Mouse (Mus musculus): ENCODE results near the gene Alox5. TPM values are rescaled to one million over a fixed set of nuclear protein-coding genes. Genes with fewer than 3 reads are reported as not detected.
"Not testable (repeated sequence)": the region's sequence is repeated elsewhere in the genome, so short reads cannot be mapped to it uniquely, and the experiment has no call there.

Gene Alox5
- 4.8 and 6.1 TPM in 2 replicates for polyA plus RNA-seq (2015; fragmentation: Nextera tagmentation; extraction: Ambion mirVana)

DNA sequence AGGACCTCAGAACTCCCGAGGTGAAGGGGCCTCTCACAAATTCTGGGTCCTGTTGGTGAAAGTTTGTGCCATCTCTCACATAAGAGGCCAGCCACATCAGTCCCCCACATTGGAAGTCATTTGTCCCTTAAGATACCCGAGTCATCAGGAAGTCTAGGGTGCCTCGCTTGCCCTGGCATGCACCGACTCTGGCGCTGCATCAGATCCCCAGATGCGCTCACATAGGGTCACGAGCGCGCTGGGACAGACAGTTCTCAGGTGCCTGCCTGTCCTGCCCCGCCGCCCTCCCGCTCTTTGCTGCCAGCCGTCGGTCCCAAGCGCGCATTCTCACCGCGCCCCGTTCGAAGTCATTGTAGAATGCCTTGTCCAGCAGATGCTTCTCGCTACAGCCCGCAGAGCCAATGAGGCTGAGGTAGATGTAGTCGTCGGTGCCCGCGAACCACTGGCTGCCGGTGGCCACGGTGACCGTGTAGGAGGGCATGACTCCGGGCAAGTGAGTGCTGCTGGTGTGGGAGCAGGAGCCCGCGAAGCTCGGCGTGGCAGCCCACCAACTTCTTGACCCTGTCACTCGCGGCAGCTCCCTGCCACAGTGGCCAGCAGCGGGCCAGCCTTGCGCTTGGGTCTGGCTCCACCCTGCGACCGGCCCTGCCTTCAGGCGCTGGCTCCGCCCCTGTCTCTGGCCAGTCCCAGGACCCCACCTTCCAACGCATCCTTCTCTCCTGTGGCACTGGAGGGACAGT lies at the start of gene Alox5:
TSS of gene Alox5 (minus strand) at position 635 of the 740 bp plus-strand sequence.
- no peak within 1 kb of the TSS for H3K27ac ChIP-seq (replicated peaks)
- no peak for ATAC-seq (ENCODE audit: insufficient read depth)

DNA sequence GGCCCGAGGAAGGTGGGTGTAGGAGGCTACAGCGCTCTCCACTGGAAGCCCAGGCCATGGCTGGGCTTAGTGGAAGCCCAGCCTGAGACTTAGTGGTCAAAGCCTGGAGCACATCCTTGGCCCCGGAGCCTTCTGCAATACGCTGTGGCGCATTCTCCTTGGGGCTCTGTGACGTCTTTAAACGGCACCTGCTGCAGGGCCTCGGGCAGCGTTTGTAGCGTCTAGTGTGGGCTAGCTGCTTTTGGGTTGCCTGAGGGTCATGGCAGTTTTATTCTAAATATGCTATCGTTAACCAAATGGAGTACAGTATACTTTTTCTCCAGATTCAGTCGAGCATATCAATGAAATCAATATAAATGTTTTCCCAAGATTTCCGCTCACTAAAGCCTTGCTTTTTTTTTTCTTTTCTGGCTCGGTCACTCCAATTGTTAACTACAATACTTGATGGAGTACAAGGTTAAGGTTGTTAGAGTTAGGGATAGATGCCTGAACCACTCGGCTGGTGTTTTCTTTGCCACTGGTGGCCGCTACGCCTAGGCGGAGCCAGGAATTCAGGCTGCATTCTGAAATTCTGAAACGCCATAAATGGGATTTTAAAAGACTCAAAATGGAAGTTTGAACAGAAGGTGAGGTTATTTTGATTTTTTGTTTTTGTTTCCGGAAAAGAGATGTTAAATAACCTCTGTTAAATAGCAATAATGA lies 45.5 kb upstream of the Alox5 start, which contains the start of gene Olfr212:
TSS of gene Olfr212 (plus strand) at position 215 of the 702 bp plus-strand sequence.
- ATAC-seq (ENCODE audit: insufficient read depth); H3K4me2 ChIP-seq; H3K9me3 ChIP-seq (replicated peaks); H3K27me3 ChIP-seq; H3K4me3 ChIP-seq (replicated peaks); H3K4me1 ChIP-seq (replicated peaks); H3K9ac ChIP-seq; H3K36me3 ChIP-seq (replicated peaks); H3K27ac ChIP-seq (replicated peaks): not testable (repeated sequence)
- WGBS (ENCODE audit: insufficient replicate concordance): 74% methylated on average over 20 of the region's 20 CpGs

More for the DNA sequence above, at the start of gene Alox5:
- Histone ChIP-seq H3K4me3 (replicated peaks) (peak within 1 kb of the TSS; percentile 44), H3K4me2 (peak within 1 kb of the TSS; percentile 65), H3K9me3 (replicated peaks) (no peaks in the 10 kb centered on the region), H3K9ac (no peak within 1 kb of the TSS), H3K36me3 (replicated peaks) (no peaks in the 10 kb centered on the region), H3K4me1 (replicated peaks) (peaks cover 21% of the 10 kb centered on the region), H3K27me3 (peaks cover 34% of the 10 kb centered on the region)
- WGBS (ENCODE audit: insufficient replicate concordance): 3% methylated on average over 43 of the region's 43 CpGs

DNA sequence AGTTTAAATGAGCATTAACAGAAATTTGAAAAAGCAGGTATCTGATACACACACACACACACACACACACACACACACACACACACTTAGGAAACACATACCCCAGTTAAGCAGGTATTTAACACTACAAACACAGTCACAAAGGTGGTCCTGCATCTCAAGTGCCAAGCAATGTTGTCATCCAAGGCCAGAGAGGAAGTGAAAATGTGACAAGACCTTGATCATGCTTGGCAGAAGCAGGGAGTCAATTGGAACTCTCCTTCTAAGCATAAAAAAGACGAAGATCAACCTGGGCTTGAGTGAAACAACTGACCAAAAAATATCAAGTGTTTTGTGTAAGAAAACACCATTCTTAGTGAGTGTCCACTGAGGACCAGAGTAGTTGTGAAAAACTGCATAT lies 35.0 kb upstream of the Alox5 start:
- H3K9ac ChIP-seq: no peak overlapping the region
- no peak overlapping the region for H3K4me3 ChIP-seq (replicated peaks)
- H3K9me3 ChIP-seq (replicated peaks): no peaks in the 10 kb centered on the region
- no peak for ATAC-seq (ENCODE audit: insufficient read depth)
- 49% methylated on average over 1 of the region's 1 CpGs for WGBS (ENCODE audit: insufficient replicate concordance)
- no peaks in the 10 kb centered on the region for H3K4me1 ChIP-seq (replicated peaks)
- H3K36me3 ChIP-seq (replicated peaks): no peaks in the 10 kb centered on the region
- no peak overlapping the region for H3K4me2 ChIP-seq
- no peaks in the 10 kb centered on the region for H3K27me3 ChIP-seq
- no peak overlapping the region for H3K27ac ChIP-seq (replicated peaks)

DNA sequence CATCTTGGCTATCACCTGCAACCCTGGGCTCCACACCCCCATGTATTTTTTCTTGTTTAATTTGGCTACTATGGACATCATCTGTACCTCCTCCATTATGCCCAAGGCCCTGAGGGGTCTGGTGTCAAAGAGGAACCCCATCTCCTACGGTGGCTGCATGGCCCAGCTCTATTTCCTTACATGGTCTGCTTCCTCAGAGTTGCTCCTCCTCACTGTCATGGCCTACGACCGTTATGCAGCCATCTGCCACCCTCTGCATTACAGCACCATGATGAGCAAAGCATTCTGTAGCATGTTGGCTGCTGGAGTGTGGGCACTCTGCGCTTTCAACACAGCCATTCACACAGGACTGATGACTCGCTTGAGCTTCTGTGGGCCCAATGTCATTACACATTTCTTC lies 32.8 kb upstream of the Alox5 start:
- no peak for ATAC-seq (ENCODE audit: insufficient read depth)
- Histone ChIP-seq H3K9me3 (replicated peaks) (no peaks in the 10 kb centered on the region), H3K9ac (no peak overlapping the region), H3K4me1 (replicated peaks) (no peaks in the 10 kb centered on the region), H3K27ac (replicated peaks) (no peak overlapping the region), H3K27me3 (no peaks in the 10 kb centered on the region), H3K4me3 (replicated peaks) (no peak overlapping the region), H3K4me2 (no peak overlapping the region), H3K36me3 (replicated peaks) (no peaks in the 10 kb centered on the region)
- WGBS (ENCODE audit: insufficient replicate concordance): 53% methylated on average over 5 of the region's 5 CpGs

DNA sequence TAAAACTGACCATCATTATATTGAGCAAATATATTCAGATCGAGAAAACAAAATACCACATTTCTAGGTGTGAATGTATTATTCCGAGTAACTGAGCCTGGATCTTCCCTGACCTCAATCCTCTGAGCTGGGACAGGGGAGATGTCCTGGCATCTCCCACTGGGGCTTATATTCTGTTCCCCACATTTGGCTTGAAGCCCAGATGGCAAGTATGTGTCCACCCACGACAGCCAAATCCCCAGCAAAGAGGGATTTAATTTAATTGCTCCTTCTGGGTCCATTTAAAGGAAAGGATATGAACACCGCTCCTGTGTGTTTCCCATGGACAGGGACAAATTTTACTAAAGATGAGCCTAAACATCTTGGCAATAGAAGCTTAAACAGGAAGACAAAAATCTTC lies 27.8 kb upstream of the Alox5 start, which contains the start of gene Olfr211:
TSS of gene Olfr211 (plus strand) at position 301 of the 400 bp plus-strand sequence.
- Histone ChIP-seq H3K9ac (no peak within 1 kb of the TSS), H3K36me3 (replicated peaks) (no peaks in the 10 kb centered on the region), H3K9me3 (replicated peaks) (no peaks in the 10 kb centered on the region), H3K27ac (replicated peaks) (no peak within 1 kb of the TSS), H3K4me1 (replicated peaks) (no peaks in the 10 kb centered on the region), H3K4me3 (replicated peaks) (no peak within 1 kb of the TSS), H3K27me3 (no peaks in the 10 kb centered on the region), H3K4me2 (no peak within 1 kb of the TSS)
- ATAC-seq (ENCODE audit: insufficient read depth): no peak
- 55% methylated on average over 4 of the region's 4 CpGs for WGBS (ENCODE audit: insufficient replicate concordance)

DNA sequence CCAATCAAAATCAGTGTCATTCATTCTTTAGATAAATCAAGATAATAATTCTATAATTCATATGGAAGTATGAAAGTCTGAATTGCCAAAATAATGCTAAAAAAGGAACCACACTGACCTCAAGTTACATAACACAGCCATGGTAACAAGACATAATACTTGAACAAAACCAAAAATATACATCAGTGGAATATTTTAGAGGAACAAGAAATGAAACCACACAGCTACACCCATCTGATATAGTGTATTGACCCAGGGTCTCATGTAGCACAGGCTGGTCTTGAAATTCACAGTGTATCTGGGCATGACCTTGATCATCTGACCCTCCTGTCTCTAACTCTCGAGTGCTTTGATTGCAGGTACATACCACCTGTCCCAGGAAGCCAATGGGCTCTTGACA lies 25.9 kb upstream of the Alox5 start:
- Histone ChIP-seq H3K9ac (no peak overlapping the region), H3K36me3 (replicated peaks) (no peaks in the 10 kb centered on the region), H3K9me3 (replicated peaks) (no peaks in the 10 kb centered on the region), H3K27ac (replicated peaks) (no peak overlapping the region), H3K4me1 (replicated peaks) (no peaks in the 10 kb centered on the region), H3K4me3 (replicated peaks) (no peak overlapping the region), H3K27me3 (no peaks in the 10 kb centered on the region), H3K4me2 (no peak overlapping the region)
- ATAC-seq (ENCODE audit: insufficient read depth): no peak
- 30% methylated on average over 1 of the region's 1 CpGs for WGBS (ENCODE audit: insufficient replicate concordance)

DNA sequence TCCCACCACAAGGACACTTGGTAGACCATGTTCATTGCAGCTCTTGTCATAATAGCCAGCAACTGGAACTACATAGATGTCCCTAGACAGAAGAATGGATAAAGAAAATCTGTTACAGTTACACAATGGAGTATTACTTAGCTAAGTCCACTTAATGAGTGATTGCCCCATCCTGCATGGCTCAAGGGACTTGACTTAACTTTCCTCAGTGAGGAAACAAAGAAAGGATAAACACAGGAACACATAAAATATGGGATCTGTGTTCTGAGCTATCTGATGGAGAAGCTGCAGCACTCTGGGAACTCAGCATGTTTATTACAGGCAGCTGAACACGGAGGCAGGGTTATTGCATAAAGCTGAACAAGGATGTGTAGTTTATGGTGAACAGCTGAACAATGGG lies 24.1 kb upstream of the Alox5 start:
- ATAC-seq (ENCODE audit: insufficient read depth): no peak
- Histone ChIP-seq H3K27ac (replicated peaks) (no peak overlapping the region), H3K27me3 (no peaks in the 10 kb centered on the region), H3K4me2 (no peak overlapping the region), H3K9ac (no peak overlapping the region), H3K36me3 (replicated peaks) (no peaks in the 10 kb centered on the region), H3K4me3 (replicated peaks) (no peak overlapping the region), H3K4me1 (replicated peaks) (no peaks in the 10 kb centered on the region), H3K9me3 (replicated peaks) (no peaks in the 10 kb centered on the region)
- 28% methylated on average over 1 of the region's 1 CpGs for WGBS (ENCODE audit: insufficient replicate concordance)

DNA sequence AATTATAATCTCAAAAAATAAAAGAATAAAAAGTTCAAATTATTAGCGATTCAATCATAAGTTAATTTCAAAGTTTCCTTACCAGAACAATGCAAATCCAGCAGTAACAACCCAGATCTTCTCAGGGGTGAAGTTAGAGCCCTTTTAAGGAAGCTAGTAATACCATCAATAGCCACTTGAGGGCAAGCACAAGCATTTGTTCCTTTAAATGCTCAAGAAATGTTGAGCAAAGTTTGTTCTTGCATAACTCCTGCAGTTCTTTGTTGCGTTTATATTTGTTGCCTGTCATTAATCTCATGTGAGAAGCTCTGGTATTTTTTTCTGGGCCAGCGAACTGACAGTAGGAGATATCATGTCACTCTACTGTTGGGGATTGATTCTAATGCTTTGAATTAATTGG lies 7.1 kb upstream of the Alox5 start:
- Histone ChIP-seq H3K27ac (replicated peaks) (no peak overlapping the region), H3K9ac (no peak overlapping the region), H3K4me3 (replicated peaks) (no peak overlapping the region), H3K36me3 (replicated peaks) (no peaks in the 10 kb centered on the region), H3K27me3 (no peaks in the 10 kb centered on the region), H3K4me2 (no peak overlapping the region), H3K4me1 (replicated peaks) (no peaks in the 10 kb centered on the region), H3K9me3 (replicated peaks) (no peaks in the 10 kb centered on the region)
- WGBS (ENCODE audit: insufficient replicate concordance): 14% methylated on average over 3 of the region's 3 CpGs
- ATAC-seq (ENCODE audit: insufficient read depth): no peak

DNA sequence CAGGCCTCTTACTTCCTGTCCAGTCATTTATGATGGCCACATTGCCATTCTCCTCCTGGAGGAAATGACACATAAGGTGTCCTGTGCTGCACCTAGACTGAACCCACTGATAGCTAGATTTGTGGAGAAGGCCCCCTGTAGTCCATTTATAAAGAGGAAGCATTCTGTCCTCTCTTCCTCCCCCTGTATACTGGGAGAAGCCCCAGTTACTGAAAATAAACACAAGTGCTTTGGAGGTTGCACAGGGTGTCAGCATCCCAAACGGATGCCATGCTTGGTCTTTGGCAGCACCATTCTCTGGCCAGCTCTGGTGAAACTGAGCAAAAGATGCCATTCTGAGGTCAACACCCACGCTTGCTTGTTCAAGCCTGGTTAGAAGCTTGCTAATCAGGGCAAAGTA lies 1.7 kb downstream of the Alox5 start:
- Histone ChIP-seq H3K9me3 (replicated peaks) (no peaks in the 10 kb centered on the region), H3K9ac (no peak overlapping the region), H3K27me3 (peaks cover 34% of the 10 kb centered on the region), H3K36me3 (replicated peaks) (no peaks in the 10 kb centered on the region), H3K4me1 (replicated peaks) (peaks cover 21% of the 10 kb centered on the region), H3K27ac (replicated peaks) (peak overlapping the region; percentile 51; the same call in 1 of the 2 replicates), H3K4me3 (replicated peaks) (no peak overlapping the region), H3K4me2 (peak overlapping the region; percentile 18)
- no peak for ATAC-seq (ENCODE audit: insufficient read depth)
- 28% methylated on average over 2 of the region's 2 CpGs for WGBS (ENCODE audit: insufficient replicate concordance)

DNA sequence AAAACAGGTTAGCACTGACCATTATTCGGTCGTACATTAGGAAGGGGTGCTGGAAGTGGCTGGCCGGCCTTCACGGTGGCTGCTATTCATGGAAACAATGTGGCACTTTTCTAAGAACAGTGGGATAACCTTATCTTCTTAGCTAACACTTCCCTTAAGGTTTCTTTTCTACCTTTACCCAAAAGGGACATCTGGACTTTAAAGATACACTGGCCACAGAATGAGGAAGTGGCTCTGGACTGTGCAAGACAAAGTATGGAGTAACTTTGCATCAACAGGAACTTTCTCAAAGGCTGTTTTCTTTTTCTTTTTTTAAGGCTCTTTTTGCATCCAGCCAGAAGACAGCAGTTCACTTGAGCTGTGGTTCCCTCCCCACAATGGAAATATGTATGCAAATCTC lies 2.2 kb downstream of the Alox5 start:
- ATAC-seq (ENCODE audit: insufficient read depth): no peak
- Histone ChIP-seq H3K4me1 (replicated peaks) (peaks cover 21% of the 10 kb centered on the region), H3K4me2 (no peak overlapping the region)

DNA sequence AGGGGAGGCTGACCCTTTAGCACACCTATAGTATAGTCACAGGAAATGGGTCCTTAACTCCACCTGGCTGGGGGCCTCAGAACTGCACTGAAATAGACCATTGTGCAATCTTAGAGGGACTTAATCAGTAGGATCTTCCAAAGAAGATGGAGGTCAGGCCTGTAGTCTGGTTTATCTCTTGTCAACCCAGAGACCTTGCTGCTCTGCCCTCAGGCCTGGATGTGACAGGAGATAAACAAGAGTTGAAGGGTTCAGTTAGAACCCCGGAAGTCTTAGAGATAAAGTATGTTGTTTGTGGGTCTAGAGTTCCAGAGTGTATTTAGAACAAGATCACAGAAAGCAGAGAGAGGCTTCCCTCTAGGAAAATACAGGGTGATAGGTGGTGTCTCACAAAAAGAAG lies 4.5 kb downstream of the Alox5 start:
- Histone ChIP-seq H3K9ac (no peak overlapping the region), H3K27me3 (peaks cover 22% of the 10 kb centered on the region), H3K4me2 (no peak overlapping the region), H3K27ac (replicated peaks) (no peak overlapping the region), H3K4me3 (replicated peaks) (no peak overlapping the region), H3K4me1 (replicated peaks) (peaks cover 21% of the 10 kb centered on the region), H3K36me3 (replicated peaks) (no peaks in the 10 kb centered on the region), H3K9me3 (replicated peaks) (no peaks in the 10 kb centered on the region)
- ATAC-seq (ENCODE audit: insufficient read depth): peak; percentile 19; the same call in 1 of the 2 replicates
- WGBS (ENCODE audit: insufficient replicate concordance): 11% methylated on average over 1 of the region's 1 CpGs

More for the DNA sequence above, 2.2 kb downstream of the Alox5 start:
- no peak overlapping the region for H3K9ac ChIP-seq
- no peaks in the 10 kb centered on the region for H3K36me3 ChIP-seq (replicated peaks)
- peaks cover 34% of the 10 kb centered on the region for H3K27me3 ChIP-seq
- H3K9me3 ChIP-seq (replicated peaks): no peaks in the 10 kb centered on the region
- WGBS (ENCODE audit: insufficient replicate concordance): 23% methylated on average over 4 of the region's 4 CpGs
- no peak overlapping the region for H3K27ac ChIP-seq (replicated peaks)
- no peak overlapping the region for H3K4me3 ChIP-seq (replicated peaks)

Measured in liver, embryonic 15.5 days (tissue).